Mouse (Mus musculus): ENCODE measurements around the gene Nav2.

Gene Nav2

DNA sequence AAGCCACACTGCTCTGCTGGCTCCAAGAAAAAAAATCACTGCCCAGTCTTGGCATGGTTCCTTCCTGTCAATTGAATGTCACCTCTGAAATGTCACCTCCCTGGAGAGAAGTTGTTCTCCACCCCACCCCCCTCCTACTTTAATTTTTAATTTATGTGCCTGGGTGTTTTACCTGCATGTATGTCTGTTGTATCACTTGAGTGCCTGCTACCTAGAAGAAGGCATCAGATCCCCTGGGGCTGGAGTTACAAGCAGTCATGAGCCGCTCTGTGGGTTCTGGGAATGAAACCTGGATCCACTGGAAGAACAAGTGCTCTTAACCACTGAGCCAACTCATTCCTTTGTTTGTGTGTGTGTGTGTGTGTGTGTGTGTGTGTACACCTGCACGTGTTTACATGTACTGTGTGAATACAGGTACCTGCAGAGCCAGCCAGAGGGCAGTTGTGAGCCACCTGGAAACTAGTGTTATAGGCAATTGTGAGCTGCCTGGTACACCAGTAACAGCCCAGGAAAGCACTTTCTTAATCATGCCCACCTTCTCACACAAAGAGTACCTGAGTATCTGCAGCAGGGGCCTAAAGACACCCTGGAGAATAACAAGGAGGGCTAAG is 433.5 kb downstream of the Nav2 start:
- in situ Hi-C loops (cut with MboI; ENCODE audit: low sequenced_read_pairs): no loop called here

DNA sequence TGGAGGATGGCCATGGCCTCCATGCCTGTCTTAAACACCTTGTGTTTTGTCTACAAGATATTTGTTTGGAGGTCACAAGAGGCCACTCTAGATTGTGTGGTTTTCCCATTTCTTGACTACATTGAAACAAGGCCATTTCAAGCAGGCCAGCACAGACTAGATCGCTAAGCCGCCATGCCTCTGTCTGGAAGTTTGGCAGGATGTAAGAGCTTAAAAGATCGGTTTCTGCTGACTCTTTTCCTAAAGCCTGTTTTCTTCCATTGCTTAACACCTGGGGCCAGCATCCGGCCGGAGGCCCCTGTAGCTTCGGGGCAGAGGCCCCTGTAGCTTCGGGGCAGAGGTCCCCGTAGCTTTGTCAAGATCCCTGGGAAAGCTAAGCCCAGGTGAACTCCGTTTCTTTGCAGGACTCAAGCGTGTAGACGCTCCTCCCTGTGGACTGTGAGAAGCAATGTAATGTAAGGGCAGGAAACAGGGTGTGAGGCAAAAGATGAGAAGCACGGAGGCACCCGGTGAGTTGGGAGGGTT is 434.1 kb downstream of the Nav2 start:
- in situ Hi-C loops (cut with MboI; ENCODE audit: low sequenced_read_pairs): no loop called here

DNA sequence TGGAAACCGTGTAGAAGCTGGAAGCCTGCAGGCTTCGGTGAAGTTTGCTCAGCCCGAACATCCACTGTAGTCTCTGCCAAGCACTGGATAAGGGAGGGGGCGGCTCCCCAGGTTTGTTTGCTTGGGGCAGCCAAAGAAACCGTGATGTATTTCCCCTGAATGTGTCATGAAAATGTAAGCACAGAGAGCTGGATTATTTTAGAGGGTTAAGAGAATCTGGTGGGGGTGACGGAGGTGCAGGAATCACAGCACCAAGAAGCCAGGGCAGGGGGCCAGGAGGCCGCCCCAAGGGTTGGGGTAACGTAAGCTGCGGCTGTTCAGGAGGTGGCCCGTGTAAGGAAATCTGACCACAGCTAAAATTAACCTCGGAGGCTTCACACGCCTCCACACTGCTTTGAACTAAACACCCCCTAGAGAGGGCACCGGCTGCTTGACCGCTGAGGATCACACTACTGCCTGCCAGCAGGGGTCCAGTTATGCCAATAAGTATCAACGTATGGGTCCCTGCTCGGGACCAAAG is 434.6 kb downstream of the Nav2 start:
- in situ Hi-C loops (cut with MboI; ENCODE audit: low sequenced_read_pairs): no loop called here

DNA sequence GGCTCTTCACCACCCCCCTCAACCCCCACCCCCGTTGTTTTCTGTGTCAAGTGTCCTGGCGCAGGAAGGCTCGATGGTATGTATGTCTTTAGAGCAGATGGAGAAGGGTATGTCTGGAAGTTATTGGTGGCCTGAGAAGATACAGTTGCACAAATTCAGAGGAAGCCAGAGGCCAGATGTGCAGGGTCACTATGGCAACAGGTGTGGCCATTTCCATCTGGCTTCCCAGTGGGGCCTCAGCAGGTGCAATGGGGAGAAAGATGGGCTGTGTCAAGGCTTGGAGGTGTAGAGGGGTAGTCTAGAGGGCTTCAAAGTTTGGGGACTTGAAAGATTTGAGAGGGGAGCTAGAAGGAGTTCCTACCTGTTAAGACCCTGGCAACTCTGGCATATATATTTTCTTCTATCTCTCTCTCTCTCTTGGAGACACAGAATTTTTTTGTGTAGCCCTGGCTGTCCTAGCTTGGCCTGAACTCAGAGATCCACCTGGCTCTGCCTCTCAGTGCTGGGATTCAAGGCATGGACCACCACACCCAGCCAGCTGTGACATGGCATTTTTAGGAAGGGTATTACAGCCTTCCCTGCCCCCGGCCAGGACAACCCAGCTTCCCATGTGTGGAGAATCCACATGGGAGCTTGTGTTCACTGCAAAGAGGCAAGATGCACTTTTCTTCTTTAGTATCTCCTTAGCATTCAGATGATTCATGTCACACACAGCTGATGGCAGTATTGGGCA is 435.4 kb downstream of the Nav2 start:
- in situ Hi-C loops (cut with MboI; ENCODE audit: low sequenced_read_pairs): no loop called here

DNA sequence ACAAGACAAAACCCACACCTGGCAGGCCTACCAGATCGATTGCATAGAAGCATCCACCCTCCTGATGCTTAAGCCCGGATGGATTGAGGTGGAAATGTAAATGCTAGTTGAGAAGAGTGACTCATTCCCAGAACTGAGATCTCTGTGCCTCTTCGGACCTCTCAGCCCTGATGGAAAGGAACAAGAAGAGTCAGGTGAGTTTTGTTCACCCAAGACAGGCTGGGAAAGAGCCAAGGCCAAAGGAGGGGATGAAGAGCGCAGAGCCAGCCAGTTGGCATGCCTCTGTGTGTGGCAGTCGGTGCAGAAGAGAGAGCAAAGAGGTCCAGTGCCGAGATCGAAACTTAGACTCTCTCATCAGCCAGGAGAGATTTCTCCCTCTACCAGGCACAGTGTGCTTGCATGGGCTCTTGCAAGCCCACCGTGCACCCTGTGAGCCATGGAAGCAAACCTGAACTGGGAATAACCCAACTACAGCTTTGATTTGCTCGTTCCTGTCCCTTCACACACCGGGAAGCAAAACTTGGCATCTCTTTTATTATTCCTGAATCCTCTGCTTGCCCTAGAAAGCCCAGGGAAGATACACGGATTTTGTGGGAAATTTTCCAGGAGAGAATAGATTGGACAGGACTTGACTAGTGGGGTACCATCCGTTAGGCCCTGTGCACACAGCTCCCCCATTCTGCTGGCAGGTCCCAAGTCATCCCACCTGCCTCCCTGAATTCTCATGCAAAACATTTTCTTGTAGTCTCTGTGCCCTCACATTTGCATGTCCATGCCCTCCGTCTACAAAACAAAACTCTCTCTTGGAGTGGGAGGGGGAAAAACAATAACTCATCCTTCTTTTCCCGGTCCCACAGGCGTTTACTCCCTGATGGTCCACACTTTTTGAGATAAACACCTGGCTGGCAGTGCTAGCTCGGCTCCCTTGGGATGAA is 439.1 kb downstream of the Nav2 start:
- in situ Hi-C loops (cut with MboI; ENCODE audit: low sequenced_read_pairs): no loop called here

DNA sequence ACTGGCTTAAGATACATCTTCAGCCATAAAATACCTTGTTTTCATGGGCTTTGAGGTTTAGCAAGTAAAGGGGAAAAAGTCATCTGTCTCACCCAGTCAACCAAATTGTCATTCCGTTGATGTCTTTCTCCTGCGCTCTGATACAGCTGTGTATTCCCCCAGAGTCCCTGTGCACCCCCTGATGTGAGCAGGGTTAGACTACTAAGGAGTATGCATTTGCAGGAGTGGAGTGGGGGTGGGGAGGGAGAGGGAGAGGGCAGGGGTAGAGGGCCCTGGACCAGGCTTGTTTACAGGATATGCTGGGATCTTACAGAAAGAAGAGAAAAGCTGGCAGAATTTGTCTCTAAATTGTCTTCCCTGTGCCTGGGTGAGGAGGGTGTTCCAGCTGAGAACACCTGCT is 440.1 kb downstream of the Nav2 start:
- in situ Hi-C loops (cut with MboI; ENCODE audit: low sequenced_read_pairs): no loop called here

DNA sequence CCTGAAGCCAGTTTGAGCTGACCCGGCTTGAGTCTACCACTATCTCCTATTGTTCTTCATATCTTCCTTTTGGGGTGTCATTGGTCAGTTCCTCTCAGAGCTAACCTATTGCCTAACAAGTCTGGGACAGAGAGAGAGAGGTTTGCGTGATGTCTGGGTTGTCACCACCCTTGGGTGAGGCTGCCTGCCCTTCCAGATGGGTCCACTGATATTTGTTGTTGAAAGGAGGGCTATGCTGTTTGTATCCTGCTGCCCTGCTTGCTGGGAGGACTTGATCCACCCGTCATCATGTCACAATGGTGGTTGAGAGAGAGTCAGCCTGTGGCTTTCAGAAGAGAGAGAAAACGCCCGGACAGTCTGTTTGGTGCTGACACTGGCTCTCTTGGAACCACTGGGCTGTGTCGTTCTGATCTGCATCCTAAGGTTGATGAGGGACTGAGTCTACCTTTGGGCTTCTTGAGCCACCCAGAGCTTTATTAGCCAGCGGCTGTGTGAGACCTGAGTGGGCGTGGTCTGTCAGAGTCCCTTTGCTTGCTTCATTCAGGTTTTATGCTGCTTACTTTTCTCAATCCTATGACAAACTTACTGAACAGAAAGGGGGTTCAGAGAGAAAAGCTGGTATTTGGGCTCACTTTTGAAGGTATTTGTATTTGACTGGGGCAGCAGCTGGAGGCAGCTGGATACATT is 441.9 kb downstream of the Nav2 start:
- in situ Hi-C loops (cut with MboI; ENCODE audit: low sequenced_read_pairs): no loop called here

DNA sequence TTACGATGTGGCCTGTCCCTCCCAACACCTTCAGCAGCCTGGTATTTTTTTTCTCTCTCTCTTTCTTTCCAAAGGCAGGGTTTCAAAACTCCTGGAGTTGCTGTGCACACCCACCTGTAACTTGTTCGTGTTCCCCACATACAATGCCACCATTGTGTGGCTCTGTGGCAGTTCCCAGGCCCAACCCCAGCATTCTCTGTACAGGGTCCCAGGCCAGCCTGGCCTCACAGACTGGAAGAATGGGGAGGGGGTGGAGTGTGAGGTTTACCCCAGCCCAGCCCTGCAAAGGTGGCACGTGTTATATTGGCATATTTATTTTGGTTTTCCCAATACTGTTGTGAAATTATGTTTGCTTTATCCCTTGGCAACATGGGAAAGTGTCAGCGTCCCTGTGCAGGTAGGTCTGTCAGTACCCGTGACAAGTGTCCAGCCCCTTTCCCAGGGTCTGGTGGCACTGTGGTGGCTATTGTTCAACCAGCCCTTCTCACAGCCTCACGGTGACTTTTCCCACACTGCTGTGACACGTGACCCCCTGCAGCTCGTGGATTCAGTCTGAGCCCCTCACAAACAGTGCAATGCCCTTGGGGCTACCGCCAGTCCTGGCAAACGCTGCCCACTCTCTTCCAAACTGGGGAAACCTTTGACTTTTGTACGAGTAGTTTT is 443.2 kb downstream of the Nav2 start:
- in situ Hi-C loops (cut with MboI; ENCODE audit: low sequenced_read_pairs): no loop called here

DNA sequence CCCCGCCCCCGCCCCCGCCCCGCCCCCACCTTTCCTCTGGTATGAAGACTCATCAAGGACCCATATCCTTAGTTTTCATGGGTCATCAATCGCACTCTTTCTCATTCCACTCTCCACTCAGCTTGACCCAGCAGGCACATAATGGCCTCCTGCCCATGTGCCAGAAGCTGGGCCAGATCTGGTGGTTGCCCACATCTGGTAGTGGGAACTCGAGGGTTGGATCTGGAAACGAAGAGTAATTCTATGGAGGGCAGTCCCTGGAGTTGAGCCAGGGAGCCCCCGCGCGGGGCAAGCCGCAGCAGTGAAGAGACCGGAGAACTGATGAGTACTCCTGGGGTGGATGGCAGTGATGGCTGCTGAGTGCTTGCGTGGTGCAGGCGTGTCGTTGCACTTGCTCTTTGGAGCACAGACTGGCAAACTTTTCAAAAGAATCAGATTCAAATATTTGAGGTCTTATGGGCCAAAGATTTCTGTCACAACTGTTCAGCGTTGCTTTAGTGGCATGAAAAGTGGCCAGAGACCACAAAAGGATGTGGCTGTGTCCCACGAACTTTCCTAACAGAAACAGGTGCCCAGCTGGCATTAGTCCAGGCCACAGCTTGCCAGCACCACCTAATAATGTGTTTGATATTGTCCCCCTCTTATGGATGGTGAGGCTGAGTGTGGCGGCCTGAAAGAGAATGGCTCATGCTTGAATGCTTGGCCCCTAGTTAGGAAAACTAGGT is 449.1 kb downstream of the Nav2 start:
- in situ Hi-C loops (cut with MboI; ENCODE audit: low sequenced_read_pairs): no loop called here

DNA sequence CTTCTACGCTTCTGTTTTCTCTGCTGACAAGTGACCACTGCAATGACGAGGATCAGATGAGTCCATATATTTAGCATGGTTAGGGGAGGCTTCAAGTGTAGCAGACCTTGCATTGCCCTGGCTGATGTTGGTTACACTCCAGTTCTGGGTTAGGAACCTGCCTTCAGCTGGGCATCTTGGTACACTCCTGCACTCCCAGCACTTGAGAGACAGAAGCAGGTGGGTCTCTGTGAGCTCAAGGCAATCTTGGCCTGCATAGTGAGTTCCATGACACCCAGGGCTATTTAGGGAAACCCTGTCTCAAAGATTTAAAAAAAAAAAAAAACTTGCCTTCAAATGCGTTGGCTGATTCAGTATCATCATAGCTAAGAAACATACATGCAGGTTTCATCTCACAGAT is 450.6 kb downstream of the Nav2 start:
- in situ Hi-C loops (cut with MboI; ENCODE audit: low sequenced_read_pairs): no loop called here

DNA sequence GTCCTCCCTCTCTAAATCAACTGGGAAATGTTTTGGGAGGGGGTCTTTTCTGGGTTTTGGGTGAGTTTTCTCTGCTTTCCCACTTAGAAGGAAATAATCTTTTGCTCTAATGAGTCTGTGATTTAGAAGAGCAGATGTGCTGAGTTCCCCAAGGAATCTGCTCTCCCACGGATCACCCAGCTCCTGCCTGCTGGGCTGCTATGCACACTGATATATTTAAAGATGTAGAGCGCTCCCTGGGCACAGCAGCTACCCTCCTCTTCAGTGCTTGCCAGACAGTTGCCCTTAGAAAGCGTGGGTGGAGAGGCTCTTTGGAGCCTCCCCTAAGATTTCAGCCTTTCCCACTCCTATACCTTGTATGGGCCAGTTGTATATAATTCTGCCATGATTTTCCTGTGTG is 452.1 kb downstream of the Nav2 start:
- in situ Hi-C loops (cut with MboI; ENCODE audit: low sequenced_read_pairs): no loop called here

DNA sequence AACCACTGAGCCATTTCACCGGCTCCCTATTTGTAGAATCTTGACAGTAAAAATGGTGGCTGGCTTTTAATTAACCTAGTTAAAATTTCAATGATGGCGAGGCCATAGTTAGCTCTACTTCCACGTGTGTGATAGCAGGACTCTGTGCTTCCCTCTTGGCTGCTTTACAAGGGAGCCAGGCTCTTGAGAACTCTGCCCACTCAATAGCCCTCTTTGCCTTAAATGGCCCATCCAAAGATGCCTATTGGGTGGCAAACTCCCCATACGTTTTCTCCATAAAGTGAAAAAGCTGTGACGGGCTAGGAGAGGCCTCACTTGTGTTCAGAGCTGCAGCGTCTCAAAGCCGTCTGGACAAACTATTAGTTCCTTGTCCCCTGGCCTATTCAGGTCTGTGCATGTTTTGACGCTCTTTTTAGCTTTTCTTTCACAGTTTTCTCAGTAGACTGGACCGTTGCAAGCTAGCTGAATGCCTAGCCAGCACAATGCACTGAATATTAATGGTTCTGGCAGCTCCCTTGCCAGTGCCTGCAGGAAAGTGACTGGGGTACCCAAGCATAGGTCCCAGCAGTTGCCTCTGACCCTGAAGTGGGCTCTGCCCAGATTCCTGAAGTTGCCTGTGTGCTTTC is 453.1 kb downstream of the Nav2 start:
- in situ Hi-C loops (cut with MboI; ENCODE audit: low sequenced_read_pairs): no loop called here

DNA sequence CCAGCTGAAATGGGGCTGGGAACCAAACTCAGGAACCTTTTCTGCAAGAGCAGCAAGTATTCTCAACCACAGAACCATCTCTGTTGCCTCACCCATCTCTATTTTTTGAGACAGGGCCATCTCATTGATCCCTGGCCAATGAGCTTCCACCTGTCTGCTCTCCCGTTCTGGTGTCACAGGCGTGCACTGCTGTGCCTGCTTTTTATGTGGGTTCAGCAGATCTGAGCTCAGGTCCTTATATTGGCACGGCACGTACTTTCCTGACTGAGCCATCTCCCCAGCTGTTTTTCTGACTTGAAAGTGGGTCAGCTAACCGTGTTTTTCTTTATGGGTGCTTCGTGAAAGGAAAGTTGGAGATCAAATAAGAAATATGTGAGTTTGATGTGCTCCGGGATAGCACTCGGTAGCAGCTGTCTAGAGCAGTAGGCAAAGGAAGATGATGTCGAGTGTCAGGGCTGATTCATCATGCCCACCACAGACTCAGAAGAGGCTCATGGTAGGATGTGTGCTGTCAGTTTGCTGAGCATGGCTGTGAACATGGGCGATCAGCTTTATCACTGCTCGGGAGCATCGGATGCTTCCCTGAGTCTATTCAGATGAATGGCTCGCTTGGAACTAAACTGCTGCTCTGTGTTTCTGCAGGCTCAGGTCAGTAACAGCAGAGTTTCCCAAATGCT is 456.1 kb downstream of the Nav2 start:
- in situ Hi-C loops (cut with MboI; ENCODE audit: low sequenced_read_pairs): no loop called here

DNA sequence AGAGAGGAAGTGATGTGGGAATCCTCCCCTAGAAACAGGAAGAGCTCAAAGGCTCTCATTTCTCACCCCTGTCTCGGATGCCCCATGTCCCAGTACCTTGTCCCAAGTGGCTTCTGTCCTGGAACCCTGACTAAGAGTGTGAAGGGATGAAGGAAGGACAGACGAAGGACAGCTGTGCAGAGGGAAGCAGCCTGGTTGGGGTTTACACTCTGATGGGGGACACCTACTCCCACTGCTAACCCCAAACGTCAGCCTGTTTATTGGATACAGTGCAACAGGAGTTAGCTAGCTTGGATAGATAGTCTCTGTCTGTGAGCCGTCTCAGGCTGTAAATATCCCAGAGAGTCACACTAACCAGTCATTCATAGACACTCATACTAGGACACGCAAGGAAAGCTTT is 460.1 kb downstream of the Nav2 start:
- in situ Hi-C loops (cut with MboI; ENCODE audit: low sequenced_read_pairs): no loop called here

DNA sequence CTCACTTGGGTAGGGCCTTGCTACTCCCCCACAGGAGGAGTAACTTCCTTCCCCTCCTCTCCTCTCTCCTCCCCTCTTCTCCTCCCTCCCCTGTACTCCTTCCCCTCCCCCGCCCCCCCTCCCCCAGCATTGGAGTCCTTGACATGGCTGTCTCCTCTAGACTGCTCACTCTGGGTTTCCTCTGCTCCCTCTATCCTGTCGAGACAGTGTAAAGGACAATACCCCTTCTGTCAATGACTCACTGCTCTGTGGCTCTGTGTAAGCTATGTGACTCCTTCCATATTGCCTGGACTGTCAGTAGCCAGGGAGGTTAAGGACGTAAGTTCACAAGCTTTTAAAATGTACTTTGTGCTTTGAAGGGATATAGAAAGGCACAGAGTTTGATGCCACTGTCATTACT is 460.5 kb downstream of the Nav2 start:
- in situ Hi-C loops (cut with MboI; ENCODE audit: low sequenced_read_pairs): no loop called here

DNA sequence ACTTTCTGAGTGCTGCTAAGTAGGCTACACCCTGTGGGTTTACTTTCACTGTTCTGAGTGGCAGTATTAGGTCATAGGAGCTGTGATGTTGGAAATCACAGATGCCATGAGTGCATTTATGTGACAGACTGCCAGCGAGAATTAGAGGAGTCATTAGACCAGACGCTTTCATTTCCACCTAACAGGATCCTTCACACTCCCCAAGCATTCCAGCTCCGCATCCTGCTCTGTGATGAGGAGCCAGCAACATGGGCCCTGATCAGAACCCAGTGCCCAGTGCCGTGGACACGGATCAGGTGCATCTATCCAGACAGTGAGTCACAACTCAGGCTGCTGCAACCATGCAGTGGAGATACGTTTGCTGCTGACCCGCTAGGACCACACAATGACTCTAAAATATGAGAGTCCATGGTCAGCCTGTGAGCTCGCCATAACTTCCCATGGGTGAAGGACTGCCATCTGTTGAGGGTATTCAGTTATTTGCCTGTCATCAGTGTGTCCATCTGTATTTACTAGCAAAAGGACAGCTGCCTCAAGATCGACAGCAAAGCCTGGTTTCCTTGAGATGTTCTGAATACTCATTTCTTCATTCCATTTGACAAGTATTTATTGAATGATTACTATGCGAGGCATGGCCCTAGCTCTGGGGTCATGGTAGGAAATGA is 461.4 kb downstream of the Nav2 start:
- in situ Hi-C loops (cut with MboI; ENCODE audit: low sequenced_read_pairs): no loop called here

DNA sequence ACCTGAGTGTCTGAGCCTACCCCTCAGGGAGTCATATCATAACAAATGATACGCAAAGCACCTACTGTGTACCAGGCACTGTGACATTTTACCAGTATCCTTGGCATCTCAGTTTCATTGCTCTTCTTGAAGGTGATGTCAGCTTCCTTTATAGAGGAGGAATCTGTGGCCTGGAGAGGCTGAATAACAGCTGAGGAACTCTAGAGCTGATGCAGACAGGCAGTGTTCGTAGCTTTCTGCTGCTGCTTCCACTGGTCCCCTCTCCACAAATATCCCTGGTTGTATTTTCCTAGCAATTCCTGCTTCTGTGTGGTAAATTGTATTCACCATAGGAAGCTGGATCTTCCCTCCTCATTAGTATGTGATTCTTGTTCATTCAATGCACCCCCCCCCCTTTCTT is 462.8 kb downstream of the Nav2 start:
- in situ Hi-C loops (cut with MboI; ENCODE audit: low sequenced_read_pairs): no loop called here

DNA sequence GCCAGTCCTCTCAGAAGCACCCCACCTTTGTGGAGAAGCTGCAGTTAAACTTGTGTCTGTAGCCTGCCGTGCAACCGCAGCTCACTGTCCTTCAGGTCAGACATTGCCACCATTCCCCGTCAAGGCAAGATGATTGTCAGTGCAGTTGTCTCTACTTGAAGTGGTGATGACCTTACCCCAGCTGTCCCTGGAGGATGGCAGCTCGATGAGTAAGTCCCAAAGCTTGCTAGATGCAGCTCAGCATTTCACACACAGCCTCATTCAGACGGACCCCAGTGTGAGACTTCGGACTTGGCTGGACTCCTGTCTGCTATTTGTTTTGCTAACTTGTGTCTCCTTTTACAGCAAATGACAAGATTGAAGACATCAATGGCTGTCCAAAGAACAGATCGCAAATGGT is 463.5 kb downstream of the Nav2 start:
- in situ Hi-C loops (cut with MboI; ENCODE audit: low sequenced_read_pairs): no loop called here

Measured in CH12F3 (cell line).